Mouse (Mus musculus): ENCODE measurements around the gene Usp20. TPM values are rescaled to one million over a fixed set of nuclear protein-coding genes. Genes with fewer than 3 reads are reported as not detected.
A peak's percentile ranks its signal among the peaks of the same experiment; 100 is the strongest.

Gene Usp20
- polyA plus RNA-seq, 1 experiment from 2014 or later, result 4.0 TPM

- H3K36me3 ChIP-seq (ENCODE audit: control insufficient read depth, insufficient read depth), result peaks cover 24% of the 10 kb centered on the region; the same call in 1 of the 2 replicates
- no peaks in the 10 kb centered on the region for H3K27me3 ChIP-seq (replicated peaks; ENCODE audit: control insufficient read depth, insufficient read depth, low read length)
- H3K27ac ChIP-seq (ENCODE audit: low read depth, low read length), result no peak overlapping the region
- no peaks in the 10 kb centered on the region for H3K9me3 ChIP-seq (ENCODE audit: control insufficient read depth)
- no peak overlapping the region for H3K4me3 ChIP-seq (ENCODE audit: low read depth, low read length)
- no peak overlapping the region for H3K9ac ChIP-seq (ENCODE audit: low read depth, low read length)
- no peaks in the 10 kb centered on the region for H3K4me1 ChIP-seq (replicated peaks; ENCODE audit: control insufficient read depth, insufficient read depth, low read length)
- WGBS, result 26% methylated on average over 5 of the region's 5 CpGs
- H3K4me2 ChIP-seq (replicated peaks; ENCODE audit: low read depth), result no peak overlapping the region
- no peak for ATAC-seq
- TF ChIP-seq CTCF (IDR thresholded peaks at IDR 0.05; ENCODE audit: low read depth), result peak; percentile 95
These were observed 42.7 kb downstream of the Usp20 start for GRCm38 (mm10) chr2:31024618-31025370.

- 77% methylated on average over 3 of the region's 3 CpGs for WGBS
- Histone ChIP-seq H3K9me3 (ENCODE audit: control insufficient read depth) (no peaks in the 10 kb centered on the region), H3K27me3 (replicated peaks; ENCODE audit: control insufficient read depth, insufficient read depth, low read length) (no peaks in the 10 kb centered on the region), H3K4me1 (replicated peaks; ENCODE audit: control insufficient read depth, insufficient read depth, low read length) (no peaks in the 10 kb centered on the region), H3K4me3 (ENCODE audit: low read depth, low read length) (no peak overlapping the region), H3K27ac (ENCODE audit: low read depth, low read length) (no peak overlapping the region), H3K9ac (ENCODE audit: low read depth, low read length) (no peak overlapping the region), H3K4me2 (replicated peaks; ENCODE audit: low read depth) (no peak overlapping the region), H3K36me3 (ENCODE audit: control insufficient read depth, insufficient read depth) (peaks cover 20% of the 10 kb centered on the region; the same call in 1 of the 2 replicates)
- no peak for ATAC-seq
- TF ChIP-seq CTCF (IDR thresholded peaks at IDR 0.05; ENCODE audit: low read depth), result no peak
These were observed 43.4 kb downstream of the Usp20 start for GRCm38 (mm10) chr2:31025458-31025857.

GRCm38 (mm10) chr2:31026642-31027041, 44.6 kb downstream of the Usp20 start:
- no peak for TF ChIP-seq CTCF (IDR thresholded peaks at IDR 0.05; ENCODE audit: low read depth)

GRCm38 (mm10) chr2:31031972-31032371, 49.9 kb downstream of the Usp20 start:
- no peaks in the 10 kb centered on the region for H3K9me3 ChIP-seq (ENCODE audit: control insufficient read depth)
- TF ChIP-seq CTCF (IDR thresholded peaks at IDR 0.05; ENCODE audit: low read depth), result no peak
- H3K4me2 ChIP-seq (replicated peaks; ENCODE audit: low read depth), result no peak overlapping the region
- peaks cover 64% of the 10 kb centered on the region for H3K36me3 ChIP-seq (ENCODE audit: control insufficient read depth, insufficient read depth)
- no peak overlapping the region for H3K9ac ChIP-seq (ENCODE audit: low read depth, low read length)
- no peaks in the 10 kb centered on the region for H3K27me3 ChIP-seq (replicated peaks; ENCODE audit: control insufficient read depth, insufficient read depth, low read length)
- no peak overlapping the region for H3K27ac ChIP-seq (ENCODE audit: low read depth, low read length)
- no peaks in the 10 kb centered on the region for H3K4me1 ChIP-seq (replicated peaks; ENCODE audit: control insufficient read depth, insufficient read depth, low read length)
- no peak overlapping the region for H3K4me3 ChIP-seq (ENCODE audit: low read depth, low read length)
- 93% methylated on average over 7 of the region's 7 CpGs for WGBS
- ATAC-seq, result no peak

More at GRCm38 (mm10) chr2:31026642-31027041, 44.6 kb downstream of the Usp20 start:
- Histone ChIP-seq H3K27me3 (replicated peaks; ENCODE audit: control insufficient read depth, insufficient read depth, low read length) (no peaks in the 10 kb centered on the region), H3K4me2 (replicated peaks; ENCODE audit: low read depth) (no peak overlapping the region), H3K4me3 (ENCODE audit: low read depth, low read length) (no peak overlapping the region), H3K27ac (ENCODE audit: low read depth, low read length) (no peak overlapping the region), H3K9ac (ENCODE audit: low read depth, low read length) (no peak overlapping the region), H3K4me1 (replicated peaks; ENCODE audit: control insufficient read depth, insufficient read depth, low read length) (no peaks in the 10 kb centered on the region), H3K9me3 (ENCODE audit: control insufficient read depth) (no peaks in the 10 kb centered on the region), H3K36me3 (ENCODE audit: control insufficient read depth, insufficient read depth) (peaks cover 19% of the 10 kb centered on the region)
- no peak for ATAC-seq
- 65% methylated on average over 8 of the region's 8 CpGs for WGBS

- H3K27me3 ChIP-seq (replicated peaks; ENCODE audit: control insufficient read depth, insufficient read depth, low read length), result no peaks in the 10 kb centered on the region
- no peaks in the 10 kb centered on the region for H3K4me1 ChIP-seq (replicated peaks; ENCODE audit: control insufficient read depth, insufficient read depth, low read length)
- 93% methylated on average over 6 of the region's 6 CpGs for WGBS
- no peak for ATAC-seq
- H3K9ac ChIP-seq (ENCODE audit: low read depth, low read length), result no peak overlapping the region
- H3K9me3 ChIP-seq (ENCODE audit: control insufficient read depth), result no peaks in the 10 kb centered on the region
- no peak overlapping the region for H3K27ac ChIP-seq (ENCODE audit: low read depth, low read length)
- no peak for TF ChIP-seq CTCF (IDR thresholded peaks at IDR 0.05; ENCODE audit: low read depth)
- peaks cover 66% of the 10 kb centered on the region for H3K36me3 ChIP-seq (ENCODE audit: control insufficient read depth, insufficient read depth)
- no peak overlapping the region for H3K4me3 ChIP-seq (ENCODE audit: low read depth, low read length)
- no peak overlapping the region for H3K4me2 ChIP-seq (replicated peaks; ENCODE audit: low read depth)
These were observed 54.7 kb downstream of the Usp20 start for GRCm38 (mm10) chr2:31036811-31037210.

GRCm38 (mm10) chr2:31040043-31040442, 58.0 kb downstream of the Usp20 start:
- no peak for ATAC-seq
- H3K27me3 ChIP-seq (replicated peaks; ENCODE audit: control insufficient read depth, insufficient read depth, low read length), result no peaks in the 10 kb centered on the region
- H3K4me1 ChIP-seq (replicated peaks; ENCODE audit: control insufficient read depth, insufficient read depth, low read length), result no peaks in the 10 kb centered on the region
- no peak overlapping the region for H3K9ac ChIP-seq (ENCODE audit: low read depth, low read length)
- H3K27ac ChIP-seq (ENCODE audit: low read depth, low read length), result no peak overlapping the region
- H3K9me3 ChIP-seq (ENCODE audit: control insufficient read depth), result no peaks in the 10 kb centered on the region
- no peak overlapping the region for H3K4me3 ChIP-seq (ENCODE audit: low read depth, low read length)
- peaks cover 44% of the 10 kb centered on the region for H3K36me3 ChIP-seq (ENCODE audit: control insufficient read depth, insufficient read depth)
- TF ChIP-seq CTCF (IDR thresholded peaks at IDR 0.05; ENCODE audit: low read depth), result no peak
- no peak overlapping the region for H3K4me2 ChIP-seq (replicated peaks; ENCODE audit: low read depth)
- WGBS, result 93% methylated on average over 3 of the region's 3 CpGs

Data from intestine, postnatal 0 days (tissue).